Mouse (Mus musculus): Measurements from ENCODE around the gene Tsc22d1. TPM values are rescaled to one million over a fixed set of nuclear protein-coding genes. Genes with fewer than 3 reads are reported as not detected.

Gene Tsc22d1
- polyA plus RNA-seq, 1 experiment, result 1,170 TPM

- H3K27me3 ChIP-seq (replicated peaks), result peaks cover 24% of the 10 kb centered on the region
- TF ChIP-seq FLI1 (IDR thresholded peaks at IDR 0.05; ENCODE audit: low read length), result no peak
- TF ChIP-seq GATA1 (IDR thresholded peaks at IDR 0.05; ENCODE audit: borderline replicate concordance, low read length), result no peak
- H3K36me3 ChIP-seq (replicated peaks; ENCODE audit: low read length), result no peaks in the 10 kb centered on the region
- peaks cover 47% of the 10 kb centered on the region for H3K4me1 ChIP-seq
- H3K4me3 ChIP-seq (replicated peaks), result no peak overlapping the region
- H3K9me3 ChIP-seq, result no peaks in the 10 kb centered on the region
Measured at GRCm38 (mm10) chr14:76536921-76537320, 122.2 kb downstream of the Tsc22d1 start.

GRCm38 (mm10) chr14:76540005-76540670 is 125.4 kb downstream of the Tsc22d1 start:
- H3K27me3 ChIP-seq (replicated peaks), result peaks cover 33% of the 10 kb centered on the region
- no peak overlapping the region for H3K4me3 ChIP-seq (replicated peaks)
- H3K4me1 ChIP-seq, result peaks cover 46% of the 10 kb centered on the region
- no peaks in the 10 kb centered on the region for H3K36me3 ChIP-seq (replicated peaks; ENCODE audit: low read length)
- H3K9me3 ChIP-seq, result no peaks in the 10 kb centered on the region
- no peak for TF ChIP-seq GATA1 (IDR thresholded peaks at IDR 0.05; ENCODE audit: borderline replicate concordance, low read length)

GRCm38 (mm10) chr14:76541341-76541740 is 126.6 kb downstream of the Tsc22d1 start:
- Histone ChIP-seq H3K4me1 (peaks cover 51% of the 10 kb centered on the region), H3K27me3 (replicated peaks) (peaks cover 41% of the 10 kb centered on the region), H3K36me3 (replicated peaks; ENCODE audit: low read length) (no peaks in the 10 kb centered on the region), H3K4me3 (replicated peaks) (no peak overlapping the region), H3K9me3 (no peaks in the 10 kb centered on the region)
- TF ChIP-seq GATA1 (IDR thresholded peaks at IDR 0.05; ENCODE audit: borderline replicate concordance, low read length) (no peak), FLI1 (IDR thresholded peaks at IDR 0.05; ENCODE audit: low read length) (no peak)

GRCm38 (mm10) chr14:76544136-76544535 is 129.4 kb downstream of the Tsc22d1 start:
- TF ChIP-seq GATA1 (IDR thresholded peaks at IDR 0.05; ENCODE audit: borderline replicate concordance, low read length), result no peak
- no peak for TF ChIP-seq FLI1 (IDR thresholded peaks at IDR 0.05; ENCODE audit: low read length)
- Histone ChIP-seq H3K4me1 (peaks cover 64% of the 10 kb centered on the region), H3K4me3 (replicated peaks) (no peak overlapping the region)

GRCm38 (mm10) chr14:76555263-76556030 is 140.7 kb downstream of the Tsc22d1 start:
- Histone ChIP-seq H3K27me3 (replicated peaks) (peaks cover 84% of the 10 kb centered on the region), H3K4me3 (replicated peaks) (peak overlapping the region; percentile 91), H3K4me1 (peaks cover 33% of the 10 kb centered on the region), H3K36me3 (replicated peaks; ENCODE audit: low read length) (no peaks in the 10 kb centered on the region), H3K9me3 (0 out of 2 replicates have a peak, but pooled peaks cover 6% of the 10 kb centered on the region)
- TF ChIP-seq GATA1 (IDR thresholded peaks at IDR 0.05; ENCODE audit: borderline replicate concordance, low read length) (no peak), FLI1 (IDR thresholded peaks at IDR 0.05; ENCODE audit: low read length) (no peak)

More at GRCm38 (mm10) chr14:76544136-76544535, 129.4 kb downstream of the Tsc22d1 start:
- Histone ChIP-seq H3K27me3 (replicated peaks) (peaks cover 48% of the 10 kb centered on the region), H3K9me3 (no peaks in the 10 kb centered on the region), H3K36me3 (replicated peaks; ENCODE audit: low read length) (no peaks in the 10 kb centered on the region)

- TF ChIP-seq GATA1 (IDR thresholded peaks at IDR 0.05; ENCODE audit: borderline replicate concordance, low read length), result no peak
- TF ChIP-seq FLI1 (IDR thresholded peaks at IDR 0.05; ENCODE audit: low read length), result no peak
- H3K4me3 ChIP-seq (replicated peaks), result peak overlapping the region; percentile 91
- no peaks in the 10 kb centered on the region for H3K36me3 ChIP-seq (replicated peaks; ENCODE audit: low read length)
- peaks cover 8% of the 10 kb centered on the region; the same call in 1 of the 2 replicates for H3K9me3 ChIP-seq
- peaks cover 84% of the 10 kb centered on the region for H3K27me3 ChIP-seq (replicated peaks)
- H3K4me1 ChIP-seq, result peaks cover 37% of the 10 kb centered on the region
Measured at GRCm38 (mm10) chr14:76556031-76556851, 141.5 kb downstream of the Tsc22d1 start.

- peaks cover 14% of the 10 kb centered on the region; the same call in 1 of the 2 replicates for H3K9me3 ChIP-seq
- peak within 1 kb of the TSS; percentile 91 for H3K4me3 ChIP-seq (replicated peaks)
- no peaks in the 10 kb centered on the region for H3K36me3 ChIP-seq (replicated peaks; ENCODE audit: low read length)
- H3K27me3 ChIP-seq (replicated peaks), result peaks cover 85% of the 10 kb centered on the region
- peaks cover 38% of the 10 kb centered on the region for H3K4me1 ChIP-seq
- TF ChIP-seq FLI1 (IDR thresholded peaks at IDR 0.05; ENCODE audit: low read length), result no peak
- no peak for TF ChIP-seq GATA1 (IDR thresholded peaks at IDR 0.05; ENCODE audit: borderline replicate concordance, low read length)
Measured at GRCm38 (mm10) chr14:76556852-76557208, 142.1 kb downstream of the Tsc22d1 start, which contains the start of gene Serp2. Serp2 (minus strand) TSS chr14:76556889.

Other genes with a start within 250 kb of the Tsc22d1 start
- 0.47 TPM in 1 of 2 replicates, not detected in the other for gene Serp2, start 141.9 kb downstream of the Tsc22d1 start, polyA plus RNA-seq (2012; ENCODE audit: insufficient read depth, low replicate concordance)